Mouse (Mus musculus) megakaryocyte progenitor cell, adult 5-6 weeks (primary cell): ENCODE measurements around the gene Ilk. TPM values are rescaled to one million over a fixed set of nuclear protein-coding genes. Genes with fewer than 3 reads are reported as not detected.

Source experiments
- ATAC-seq: replicated peaks from 2 replicates; pipeline ENCODE4 v1.8.0; 2016; ENCODE audit warnings: mild to moderate bottlenecking, moderate TSS enrichment, inconsistent platforms; ENCODE audit not compliant: poor library complexity
- total RNA-seq, 2 experiments: library from RNA; stranded (forward) in 1 of 2; stranded (reverse) in 1 of 2; fragments of 157-497, 149-512 nt in 1 of 2; fragments of 200-1000 nt in 1 of 2; gene quantifications; 2 replicates each; pipeline versions ENCODE4 v1.2.3 to v1.2.4; 2015 to 2017

Ilk gene
- total RNA-seq, 2 experiments from 2014 or later: 105 to 157 TPM

- peak; percentile 85 for ATAC-seq
Measured at GRCm38 (mm10) chr7:105778553-105779265, 42.3 kb downstream of the Ilk start.

- ATAC-seq: no peak
Measured at GRCm38 (mm10) chr7:105783861-105784260, 47.5 kb downstream of the Ilk start.

- ATAC-seq: no peak
Measured at GRCm38 (mm10) chr7:105784556-105784955, 48.2 kb downstream of the Ilk start.

GRCm38 (mm10) chr7:105786506-105787284 lies 50.3 kb downstream of the Ilk start:
- ATAC-seq: peak; percentile 32

GRCm38 (mm10) chr7:105787285-105788140 lies 51.1 kb downstream of the Ilk start, which contains the start of gene Dchs1:
TSS of gene Dchs1 (minus strand) at chr7:105787654.
- ATAC-seq: 0 out of 2 replicates have a peak, but pooled peaks have one; percentile 38

- ATAC-seq: no peak
Measured at GRCm38 (mm10) chr7:105791147-105791546, 54.8 kb downstream of the Ilk start.

Other genes with a start within 250 kb of the Ilk start
- gene Smpd1, start 182.2 kb upstream of the Ilk start, total RNA-seq (2015): 16.2 and 21.0 TPM in 2 replicates
- 9.5 and 16.2 TPM in 2 replicates for gene Smpd1, start 182.2 kb upstream of the Ilk start, total RNA-seq (2017)
- not detected in 2 replicates for gene Apbb1, start 154.9 kb upstream of the Ilk start, total RNA-seq (2015)
- not detected in 2 replicates for gene Apbb1, start 154.9 kb upstream of the Ilk start, total RNA-seq (2017)
- gene Hpx, start 136.5 kb upstream of the Ilk start, total RNA-seq (2015): not detected in 2 replicates
- gene Hpx, start 136.5 kb upstream of the Ilk start, total RNA-seq (2017): not detected in 2 replicates
- 2.8 and 3.3 TPM in 2 replicates for gene Trim3, start 103.0 kb upstream of the Ilk start, total RNA-seq (2015)
- 1.8 and 3.2 TPM in 2 replicates for gene Trim3, start 103.0 kb upstream of the Ilk start, total RNA-seq (2017)
- gene Timm10b, start 96.5 kb upstream of the Ilk start, total RNA-seq (2015): 64.6 and 65.0 TPM in 2 replicates
- gene Timm10b, start 96.5 kb upstream of the Ilk start, total RNA-seq (2017): 64.7 and 82.0 TPM in 2 replicates
- gene Arfip2, start 96.2 kb upstream of the Ilk start, total RNA-seq (2015): 16.0 and 18.5 TPM in 2 replicates
- 57.5 and 59.8 TPM in 2 replicates for gene Arfip2, start 96.2 kb upstream of the Ilk start, total RNA-seq (2017)
- 1.5 and 2.0 TPM in 2 replicates for gene Gm45799, start 96.0 kb upstream of the Ilk start, total RNA-seq (2015)
- gene Gm45799, start 96.0 kb upstream of the Ilk start, total RNA-seq (2017): 1.5 and 4.1 TPM in 2 replicates
- gene Dnhd1, start 85.8 kb upstream of the Ilk start, total RNA-seq (2015): 1.0 and 1.6 TPM in 2 replicates
- gene Dnhd1, start 85.8 kb upstream of the Ilk start, total RNA-seq (2017): 0.17 and 0.27 TPM in 2 replicates
- 26.4 and 30.4 TPM in 2 replicates for gene Rrp8, start 793 bp downstream of the Ilk start, total RNA-seq (2015)
- gene Rrp8, start 793 bp downstream of the Ilk start, total RNA-seq (2017): 39.8 and 48.9 TPM in 2 replicates
- 301 and 304 TPM in 2 replicates for gene Taf10, start 7.8 kb downstream of the Ilk start, total RNA-seq (2015)
- 136 and 141 TPM in 2 replicates for gene Taf10, start 7.8 kb downstream of the Ilk start, total RNA-seq (2017)
- gene Tpp1, start 15.6 kb downstream of the Ilk start, total RNA-seq (2015): 64.8 and 73.5 TPM in 2 replicates
- 14.3 and 22.2 TPM in 2 replicates for gene Tpp1, start 15.6 kb downstream of the Ilk start, total RNA-seq (2017)
- gene Dchs1, start 51.1 kb downstream of the Ilk start, total RNA-seq (2015): 0.07 TPM in 1 of 2 replicates, not detected in the other
- not detected in 2 replicates for gene Dchs1, start 51.1 kb downstream of the Ilk start, total RNA-seq (2017)
- 124 and 152 TPM in 2 replicates for gene Mrpl17, start 74.5 kb downstream of the Ilk start, total RNA-seq (2015)
- 69.0 and 86.6 TPM in 2 replicates for gene Mrpl17, start 74.5 kb downstream of the Ilk start, total RNA-seq (2017)
- 16.8 and 22.4 TPM in 2 replicates for gene Gm4070, start 217.4 kb downstream of the Ilk start, total RNA-seq (2015)
- 102 and 118 TPM in 2 replicates for gene Gm4070, start 217.4 kb downstream of the Ilk start, total RNA-seq (2017)